In genomic region chr6:84269478-84269877, GRCm38 (mm10) we compare ENCODE assay signal across 21 mouse cellular contexts.
DNase-seq lines count a peak whose midpoint lies in the region; ATAC-seq and TF ChIP-seq lines count a peak whose summit lies in the region.
"Had no signal": no experiment of that assay in that cellular context is flagged by ENCODE, and none has a peak within 500 bp of the region (broad histone marks: within the 10 kb centered on the region; RNA-seq: fewer than 3 reads in every experiment).

No protein-coding gene starts in this region.

- ATAC-seq in megakaryocyte-erythroid progenitor cell, adult 5-6 weeks (replicated peaks; ENCODE audit: low FRiP score, low TSS enrichment, poor library complexity, severe bottlenecking) = no peak
- ATAC-seq: activated CD4-positive, CD25-positive, alpha-beta regulatory T cell, adult 4 months; CD4-positive, CD25-positive, alpha-beta regulatory T cell, adult 4 months; Patski had no signal

- intact Hi-C loops in gastrocnemius, adult 2 months (cut with DNase I) = loop anchor here (5.0 to 10.0 kb wide), 2 partner anchors 172 to 1315 kb away; partner anchors contain the start of gene Alms1
- intact Hi-C loops in heart, postnatal 14 days (cut with DNase I) = no loop called here

- peak overlapping the region; percentile 58 for H3K27ac ChIP-seq in gastrocnemius, adult 2 months
- no peak overlapping the region for H3K27ac ChIP-seq in heart, embryonic 10.5 days
- H3K27ac ChIP-seq in limb, embryonic 10.5 days = peak overlapping the region; percentile 31; the same call in 1 of the 2 replicates

- no peaks in the 10 kb centered on the region for H3K36me3 ChIP-seq in heart, embryonic 10.5 days
- H3K36me3 ChIP-seq in limb, embryonic 10.5 days = no peaks in the 10 kb centered on the region
- H3K36me3 ChIP-seq: G1E had no signal

- no peaks in the 10 kb centered on the region for H3K9me3 ChIP-seq in heart, embryonic 10.5 days
- H3K9me3 ChIP-seq in limb, embryonic 10.5 days (replicated peaks) = no peaks in the 10 kb centered on the region

- peaks cover 32% of the 10 kb centered on the region for H3K27me3 ChIP-seq in heart, embryonic 10.5 days (ENCODE audit: insufficient read depth, poor library complexity, severe bottlenecking)
- peaks cover 10% of the 10 kb centered on the region; the same call in 1 of the 2 replicates for H3K27me3 ChIP-seq in limb, embryonic 10.5 days (ENCODE audit: low read depth, poor library complexity, severe bottlenecking)
- H3K27me3 ChIP-seq: Patski had no signal

- H3K4me1 ChIP-seq in heart, embryonic 10.5 days = peaks cover 14% of the 10 kb centered on the region
- peaks cover 63% of the 10 kb centered on the region for H3K4me1 ChIP-seq in limb, embryonic 10.5 days

- WGBS in heart, embryonic 10.5 days = 89% methylated on average over 4 of the region's 4 CpGs
- WGBS in limb, embryonic 10.5 days = 90% methylated on average over 4 of the region's 4 CpGs

- no peak for DNase-seq in gastrocnemius, adult 2 months
- no peak for DNase-seq in gastrocnemius, adult 8-10 months (ENCODE audit: low spot score in 2 of 2)
- DNase-seq in heart, adult 11 months = peak; percentile 76
- DNase-seq in heart, postnatal 14 days = no peak
- DNase-seq in heart, embryonic 10.5 days (ENCODE audit: low spot score) = peak; percentile 55
- DNase-seq in heart, postnatal 4 days = no peak
- DNase-seq in limb, embryonic 10.5 days (ENCODE audit: low spot score) = no peak
- DNase-seq: adrenal gland, adult 2 months; adrenal gland, adult 8-10 months; adrenal gland, postnatal 10 days; adrenal gland, postnatal 14 days; adrenal gland, postnatal 25 days; adrenal gland, postnatal 36 days; B cell, adult 2 months; cerebellum, adult 11 months; cerebellum, adult 11-12 months had no signal

- no peak for TF ChIP-seq CTCF in gastrocnemius, adult 2 months (IDR thresholded peaks at IDR 0.05)

- no peak overlapping the region for H3K4me3 ChIP-seq in gastrocnemius, adult 2 months
- no peak overlapping the region for H3K4me3 ChIP-seq in heart, embryonic 10.5 days
- H3K4me3 ChIP-seq in limb, embryonic 10.5 days = no peak overlapping the region

Comparison
In these comparisons a context has a peak if more than half of its experiments do, and no peak if none do; other contexts are left out.
1. DNase-seq: peak in heart, adult 11 months (single experiment) and heart, embryonic 10.5 days (single experiment); none in gastrocnemius, adult 2 months (single experiment), gastrocnemius, adult 8-10 months (0 of 2), heart, postnatal 14 days (0 of 2), heart, postnatal 4 days (single experiment) and limb, embryonic 10.5 days (single experiment).